Mouse (Mus musculus): ENCODE results near the gene Lamc1.

DNA sequence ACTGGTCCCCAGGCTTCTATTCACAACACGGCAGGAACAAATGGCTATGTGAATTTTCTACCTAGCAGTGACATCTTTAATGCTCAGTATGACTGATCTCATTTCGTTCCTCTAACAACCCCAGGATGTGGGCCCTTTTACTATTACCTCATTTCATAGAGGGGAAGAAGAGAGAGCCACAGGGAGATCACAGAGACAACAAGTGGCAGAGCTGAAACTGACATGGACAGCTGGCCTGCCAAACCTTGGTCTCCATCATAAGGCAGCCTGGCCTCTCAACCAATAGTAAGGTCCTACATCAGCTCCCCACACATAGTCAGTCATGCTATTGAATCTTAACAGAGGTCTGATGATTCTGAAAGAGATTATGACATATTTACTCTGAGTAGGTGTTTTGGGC lies 12.4 kb upstream of the Lamc1 start:
- no peak for TF ChIP-seq CTCF (IDR thresholded peaks at IDR 0.05; ENCODE audit: borderline replicate concordance, control insufficient read depth, extremely low read depth, insufficient read depth, low read length, poor library complexity)
- no peak for TF ChIP-seq POLR2A (IDR thresholded peaks at IDR 0.05; ENCODE audit: control insufficient read depth, extremely low read depth, insufficient read depth, low read length, poor library complexity)

All from thymus, adult 2 months (tissue).